Mouse (Mus musculus) cerebellum, adult 11-12 months (tissue): Measurements from ENCODE around the gene Fgfr2.

ENCODE experiments used
- DNase-seq: peaks from one replicate; pipeline ENCODE4 v3.0.0; 2022

The Fgfr2 gene

DNA sequence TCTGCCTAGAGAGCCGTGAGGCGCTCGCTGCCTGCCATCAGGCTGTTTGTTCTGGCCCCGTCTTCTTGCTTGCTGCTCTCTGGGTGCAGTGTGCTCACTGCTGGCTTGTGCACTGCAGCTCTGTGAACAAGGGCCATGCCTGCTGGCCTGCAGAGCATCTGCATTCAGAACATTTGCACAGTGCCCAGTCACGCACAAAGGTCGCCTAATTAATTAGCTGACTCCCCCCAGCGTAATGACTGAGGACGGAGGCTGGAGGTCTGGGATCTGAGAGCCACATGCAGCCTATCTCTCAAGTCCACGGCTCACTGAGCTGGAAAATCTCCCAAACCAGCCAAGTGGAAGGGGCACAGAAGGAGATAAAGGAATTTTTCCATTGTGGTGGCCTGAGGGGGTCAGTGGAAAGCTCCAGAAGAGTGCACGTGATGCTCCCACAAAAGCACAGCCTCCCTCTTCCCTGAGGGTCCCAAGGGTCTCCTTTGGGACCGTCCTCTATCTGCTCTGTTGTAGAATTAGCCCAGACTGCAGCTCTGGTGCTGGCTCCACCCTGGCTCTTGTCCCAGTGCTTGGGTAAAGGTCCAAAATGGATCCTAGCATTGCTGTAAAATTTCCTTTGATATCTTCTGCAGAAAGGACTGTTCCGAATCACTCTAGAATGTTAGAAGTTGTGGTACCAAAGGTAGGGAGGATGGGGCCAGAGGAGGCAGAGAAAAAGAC, 2285.1 kb downstream of the Fgfr2 start:
- peak; percentile 89 for DNase-seq

DNA sequence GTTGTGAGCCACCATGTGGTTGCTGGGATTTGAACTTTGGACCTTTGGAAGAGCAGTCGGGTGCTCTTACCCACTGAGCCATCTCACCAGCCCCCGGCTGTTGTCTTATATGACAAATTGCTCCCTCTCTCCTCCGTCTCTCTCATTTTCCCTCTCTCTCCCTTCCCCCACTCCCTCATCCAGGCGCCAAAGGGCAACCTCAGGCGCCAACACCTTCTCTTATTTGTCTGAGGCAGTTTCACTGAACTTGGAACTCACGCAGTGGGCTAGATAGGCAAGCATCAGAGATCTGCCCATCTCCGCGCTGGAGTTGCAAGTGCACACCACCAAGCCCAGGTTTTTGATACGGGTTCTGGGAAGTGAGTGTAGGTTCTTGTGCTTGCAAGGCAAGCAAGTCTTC, 2287.1 kb downstream of the Fgfr2 start:
- no peak for DNase-seq

DNA sequence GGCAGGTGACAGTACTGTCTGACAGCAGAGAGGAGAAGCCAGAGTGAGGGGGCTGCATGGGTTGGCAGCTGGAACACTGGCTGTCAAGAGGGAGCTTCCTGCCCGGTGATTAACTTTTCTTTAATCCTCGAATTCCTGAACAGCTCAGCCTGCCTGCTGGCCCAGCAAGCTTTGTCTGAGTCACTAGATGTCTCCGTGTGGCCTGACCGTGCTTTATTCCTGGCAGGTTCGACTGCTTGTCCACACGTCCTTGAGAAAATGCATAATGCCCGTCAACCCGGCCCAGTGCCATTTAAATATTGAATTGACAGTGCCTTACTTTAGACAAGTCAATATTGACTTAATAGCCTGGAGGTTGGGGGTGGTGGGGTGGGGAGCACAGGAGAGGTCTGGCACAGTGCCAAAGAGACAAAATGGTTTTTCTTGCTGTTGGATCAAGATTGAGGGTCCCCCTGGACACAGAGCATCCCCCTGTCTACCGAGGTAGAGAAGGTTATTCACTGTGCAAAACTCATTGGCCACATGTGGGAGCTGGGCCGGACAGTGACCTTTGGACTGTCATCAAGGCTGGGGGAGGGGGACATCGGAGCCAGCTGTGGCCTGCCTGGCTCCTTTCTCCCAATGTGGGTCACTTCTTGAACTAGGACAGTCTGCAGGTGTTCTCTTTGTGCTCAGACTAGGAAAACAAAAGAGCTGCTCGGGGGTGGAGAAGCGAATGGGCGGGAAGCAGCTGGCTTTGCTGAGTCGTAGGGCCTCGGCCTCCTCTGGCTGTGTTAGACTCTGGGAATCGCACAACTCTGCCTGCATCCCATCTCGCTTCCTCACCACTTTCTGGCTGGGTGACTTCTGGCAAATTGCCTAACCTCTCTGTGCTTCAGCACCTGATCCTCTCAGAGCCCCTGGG, 2287.9 kb downstream of the Fgfr2 start:
- DNase-seq = peak; percentile 54

DNA sequence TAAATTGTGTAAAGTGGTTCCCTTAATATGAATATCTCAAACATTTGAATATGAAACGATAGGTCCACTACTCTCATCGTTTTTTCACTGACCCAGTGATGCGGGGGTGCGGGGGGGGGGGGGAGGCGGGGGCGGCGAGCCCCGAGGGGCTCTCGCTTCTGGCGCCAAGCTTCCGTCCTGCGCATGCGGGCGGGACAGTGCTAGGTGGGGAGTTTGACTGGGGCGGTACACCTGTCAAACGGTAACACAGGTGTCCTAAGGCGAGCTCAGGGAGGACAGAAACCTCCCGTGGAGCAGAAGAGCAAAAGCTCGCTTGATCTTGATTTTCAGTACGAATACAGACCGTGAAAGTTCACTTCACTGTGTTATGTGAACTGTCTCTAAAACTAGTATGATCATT, 2288.9 kb downstream of the Fgfr2 start:
- DNase-seq = no peak

DNA sequence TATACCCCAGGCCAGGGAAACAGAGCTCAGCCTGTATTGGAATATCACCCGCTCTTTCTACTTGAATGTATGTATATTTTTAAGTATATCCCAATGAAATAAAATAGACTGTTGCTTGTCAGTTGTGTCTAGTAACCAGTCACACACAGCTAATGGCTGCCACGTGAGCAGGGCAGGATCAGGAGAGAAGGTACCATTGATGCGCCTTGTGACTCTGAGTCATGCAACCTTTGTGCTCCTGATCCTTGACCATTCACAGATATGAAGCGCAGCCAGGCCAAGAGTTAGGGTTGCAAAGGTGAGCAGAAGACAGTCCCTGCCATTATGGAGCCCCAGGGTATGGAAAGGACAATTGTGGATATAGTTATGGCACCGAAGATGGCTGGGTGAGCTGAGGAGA, 2291.6 kb downstream of the Fgfr2 start:
- no peak for DNase-seq

DNA sequence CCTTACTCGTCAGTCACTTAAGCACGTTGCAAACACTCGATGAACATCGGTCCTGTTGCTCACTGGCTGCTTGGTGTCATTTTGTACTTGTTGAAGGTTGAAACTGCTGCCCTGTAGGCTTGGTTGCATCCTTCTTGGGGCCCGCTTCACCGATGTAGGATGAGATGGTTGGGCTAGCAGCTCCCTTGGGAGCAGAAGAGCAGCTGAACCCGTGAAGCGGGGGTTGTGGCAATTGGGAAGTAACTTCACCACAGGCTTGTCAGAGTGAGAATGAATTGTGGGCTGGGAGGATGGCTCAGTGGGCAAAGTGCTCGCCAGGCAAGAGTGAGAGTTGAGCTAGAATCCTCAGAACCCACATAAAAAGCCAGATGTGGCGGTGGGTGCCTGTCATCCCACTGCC, 2294.7 kb downstream of the Fgfr2 start:
- DNase-seq = no peak

DNA sequence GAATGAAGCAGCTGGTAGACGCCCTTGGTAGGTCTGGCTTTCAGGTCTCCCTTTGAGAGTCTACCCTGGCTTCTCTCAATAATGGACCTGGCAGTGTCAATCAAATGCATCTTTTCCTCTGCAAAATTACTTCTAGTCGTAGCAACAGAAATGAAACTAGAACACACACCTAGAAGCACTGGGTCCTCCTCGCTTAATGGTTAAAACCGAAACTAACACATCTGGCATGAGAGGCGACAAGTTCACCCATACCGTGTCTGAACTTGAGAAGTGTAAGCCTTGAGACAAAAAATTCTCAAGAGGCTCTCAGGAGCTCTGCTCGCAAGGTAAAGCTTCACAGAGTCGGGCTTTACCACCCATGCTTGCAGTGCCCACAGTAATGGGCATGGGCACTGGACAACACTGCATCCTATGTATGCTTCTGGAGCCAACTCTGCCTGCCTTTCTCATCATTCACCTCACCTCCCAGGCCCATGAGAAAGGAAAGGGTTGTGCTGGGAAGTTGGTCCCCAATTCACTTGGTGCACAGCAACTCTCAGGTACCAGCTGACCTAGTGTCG, 2295.2 kb downstream of the Fgfr2 start:
- no peak for DNase-seq

DNA sequence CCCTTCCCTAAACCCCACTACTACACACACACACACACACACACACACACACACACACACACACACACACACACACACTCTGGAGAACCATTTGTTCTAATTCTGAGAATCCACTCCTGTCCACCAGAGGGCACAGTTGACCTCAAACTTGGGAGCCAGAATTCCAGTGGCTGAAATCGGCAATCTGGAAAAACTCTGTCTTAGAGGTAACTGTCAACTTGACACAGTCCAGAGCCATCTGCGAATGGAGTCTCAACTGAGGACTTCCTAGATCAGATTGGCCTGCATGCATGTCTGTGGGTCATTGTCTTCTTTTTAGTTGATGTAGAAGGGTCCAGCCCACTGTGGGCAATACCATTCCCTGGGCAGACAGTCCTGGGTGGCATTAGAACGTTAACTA, 2295.7 kb downstream of the Fgfr2 start:
- DNase-seq = no peak

DNA sequence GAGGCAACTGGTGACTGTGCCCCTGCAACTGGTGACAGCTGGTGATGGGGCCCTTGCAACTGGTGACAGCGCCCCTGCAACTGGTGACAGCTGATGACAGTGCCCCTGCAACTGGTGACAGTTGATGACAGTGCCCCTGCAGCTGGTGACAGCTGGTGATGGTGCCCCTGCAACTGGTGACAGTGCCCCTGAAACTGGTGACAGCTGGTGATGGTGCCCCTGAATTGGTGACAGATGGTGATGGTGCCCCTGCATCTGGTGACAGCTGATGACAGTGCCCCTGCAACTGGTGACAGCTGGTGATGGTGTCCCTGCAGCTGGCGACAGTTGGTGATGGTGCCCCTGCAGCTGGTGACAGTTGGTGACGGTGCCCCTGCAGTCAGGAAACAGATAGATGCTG, 2296.8 kb downstream of the Fgfr2 start:
- no peak for DNase-seq

DNA sequence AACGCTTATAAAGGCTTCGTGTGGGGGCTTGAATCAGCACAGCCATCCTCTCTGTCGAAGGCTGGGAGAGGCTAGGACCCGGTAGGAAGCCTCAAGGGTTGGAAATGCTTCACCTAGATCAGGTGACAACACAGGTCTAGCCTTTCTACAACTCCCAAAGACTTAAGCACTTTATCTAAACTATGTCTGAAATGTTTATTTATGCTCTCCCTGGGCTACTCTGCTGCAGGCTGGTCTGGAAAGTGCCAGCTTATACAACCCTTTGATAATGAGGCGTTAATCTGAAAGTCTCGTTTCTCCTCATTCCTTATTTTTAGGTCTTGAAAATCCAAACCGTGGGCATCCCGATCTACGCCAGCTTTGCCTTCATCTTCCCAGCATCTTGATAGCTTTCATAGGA, 2299.2 kb downstream of the Fgfr2 start:
- DNase-seq = no peak

DNA sequence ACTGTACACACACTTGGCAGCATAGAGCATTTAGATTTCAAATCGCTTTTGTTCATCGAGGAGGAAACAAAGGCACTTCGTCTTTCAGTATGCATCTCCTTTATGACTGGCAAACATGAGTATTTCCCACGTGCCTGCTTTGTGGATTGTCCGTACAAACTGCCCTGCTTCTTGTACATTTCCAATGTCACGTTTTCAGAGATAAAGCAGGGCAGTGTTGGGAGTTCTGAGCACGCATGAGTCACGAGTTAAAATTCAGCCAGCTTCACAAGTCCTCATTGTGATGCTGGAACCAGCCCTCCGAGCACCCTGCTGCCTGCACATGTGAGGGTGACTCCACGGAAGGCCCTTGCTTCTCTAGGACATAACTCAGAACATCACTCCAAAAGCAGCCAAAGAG, 2303.5 kb downstream of the Fgfr2 start:
- DNase-seq = no peak

DNA sequence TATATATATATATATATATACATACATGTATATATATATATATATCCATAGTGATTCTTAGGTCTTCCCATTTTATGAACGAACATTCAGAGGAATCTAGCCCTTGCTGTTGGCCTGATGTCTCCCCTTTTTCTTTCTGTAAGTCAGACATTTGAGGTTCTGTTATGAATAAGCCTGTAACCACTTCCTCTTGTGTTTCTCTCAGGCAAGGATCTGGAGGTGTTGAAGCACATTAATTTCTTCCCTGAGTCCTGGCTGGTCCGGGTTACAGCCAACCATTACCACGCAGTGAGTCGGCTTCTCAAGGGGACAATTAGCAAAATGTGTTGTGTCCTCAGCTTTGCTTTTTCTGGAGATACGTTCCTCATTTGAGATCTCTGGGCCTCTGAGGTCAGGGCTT, 2304.3 kb downstream of the Fgfr2 start:
- no peak for DNase-seq

DNA sequence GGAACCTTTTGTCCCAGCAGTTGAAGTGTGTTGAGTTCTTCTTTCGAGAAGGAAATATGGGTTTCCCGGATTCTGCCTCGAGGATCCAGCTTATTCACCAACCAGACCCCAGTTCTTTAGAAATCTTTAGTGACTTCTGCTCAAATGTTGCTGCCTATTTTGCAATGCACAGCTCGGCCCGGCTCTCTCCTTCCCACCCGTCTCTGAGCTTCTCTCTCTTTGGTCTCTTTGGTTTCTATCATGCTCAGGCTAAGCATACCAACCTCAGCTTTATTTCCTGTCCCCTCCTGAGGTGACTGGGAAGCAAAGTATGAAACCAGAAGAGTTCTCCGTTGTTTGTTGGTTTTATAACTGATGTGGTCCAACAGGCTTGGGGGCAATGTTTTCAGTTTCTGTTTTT, 2306.9 kb downstream of the Fgfr2 start:
- no peak for DNase-seq

DNA sequence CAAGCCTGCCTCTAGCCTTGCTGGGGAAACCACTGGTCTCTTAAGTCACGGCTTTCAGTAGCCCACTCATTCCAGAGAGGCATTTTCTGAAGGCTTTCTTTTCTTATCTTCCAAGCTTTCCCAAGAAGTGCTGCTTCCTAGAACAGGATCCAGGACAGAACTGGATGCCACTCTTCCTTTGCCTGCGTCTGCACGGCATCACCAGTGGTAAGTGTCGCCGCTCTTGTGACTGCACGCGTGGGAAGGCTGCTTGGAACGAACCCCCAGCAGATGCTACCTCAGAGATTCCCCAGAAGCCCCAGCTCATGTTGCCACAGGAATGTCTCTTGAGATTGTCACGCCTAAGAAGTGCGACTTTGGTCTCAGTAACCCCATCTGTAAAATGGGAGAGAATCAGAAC, 2307.5 kb downstream of the Fgfr2 start:
- DNase-seq = no peak

DNA sequence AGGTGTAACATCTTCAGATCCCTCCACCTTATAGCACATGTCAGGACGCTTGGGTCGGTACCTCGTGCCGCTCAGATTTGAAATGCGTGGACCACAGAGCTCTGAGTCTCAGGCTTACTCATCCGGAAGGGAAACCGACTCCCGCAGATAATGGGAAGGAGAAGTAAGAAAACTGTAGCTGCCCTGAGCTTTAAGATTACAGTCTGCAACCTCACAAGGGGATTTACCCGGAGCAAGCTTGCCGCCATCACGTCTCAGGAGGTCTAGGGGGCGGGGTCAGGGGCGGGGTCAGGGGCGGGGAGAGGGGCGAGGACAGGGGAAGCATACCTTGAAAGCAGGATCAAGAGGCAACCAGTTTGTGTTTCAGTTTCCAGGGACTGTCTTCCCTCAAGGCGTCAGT, 2310.7 kb downstream of the Fgfr2 start:
- DNase-seq = no peak

DNA sequence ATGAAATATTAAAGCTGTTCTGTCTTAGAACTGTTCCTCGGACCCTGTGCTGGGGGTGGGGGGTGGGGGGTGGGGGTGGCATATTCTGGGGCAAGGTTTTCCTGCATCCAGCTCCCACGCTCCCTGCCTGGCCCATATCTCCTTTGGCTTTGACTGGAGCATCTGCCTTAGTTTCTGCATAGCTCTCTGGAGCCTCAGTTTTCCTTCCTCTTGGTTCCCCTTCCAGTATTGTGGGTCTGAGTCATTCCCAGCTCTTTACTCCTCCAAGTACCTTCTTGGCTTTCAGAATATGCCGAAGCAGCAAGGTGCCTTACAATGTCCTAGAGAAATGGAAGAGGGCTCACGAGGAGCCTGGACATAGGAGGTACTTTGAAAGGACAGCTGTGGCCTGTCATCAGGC, 2312.9 kb downstream of the Fgfr2 start:
- DNase-seq = no peak

DNA sequence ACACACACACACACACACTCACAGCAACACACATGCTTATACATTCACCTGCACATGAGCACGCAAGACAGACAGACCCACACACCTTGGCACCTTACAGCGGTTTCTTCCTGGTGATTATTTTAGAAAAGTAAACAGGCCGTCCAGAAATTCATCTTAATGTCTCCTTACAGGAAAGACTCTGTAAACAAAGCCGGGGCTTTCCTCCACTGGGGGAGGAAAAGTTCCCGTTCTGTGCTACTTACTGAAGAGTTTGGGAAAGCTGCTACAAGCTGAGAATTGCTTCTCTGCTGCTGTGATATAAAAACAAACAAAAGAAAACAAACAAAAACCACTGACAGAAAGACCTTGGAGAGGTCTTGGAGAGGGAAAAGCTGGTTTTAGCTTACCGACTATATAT, 2314.5 kb downstream of the Fgfr2 start:
- no peak for DNase-seq

DNA sequence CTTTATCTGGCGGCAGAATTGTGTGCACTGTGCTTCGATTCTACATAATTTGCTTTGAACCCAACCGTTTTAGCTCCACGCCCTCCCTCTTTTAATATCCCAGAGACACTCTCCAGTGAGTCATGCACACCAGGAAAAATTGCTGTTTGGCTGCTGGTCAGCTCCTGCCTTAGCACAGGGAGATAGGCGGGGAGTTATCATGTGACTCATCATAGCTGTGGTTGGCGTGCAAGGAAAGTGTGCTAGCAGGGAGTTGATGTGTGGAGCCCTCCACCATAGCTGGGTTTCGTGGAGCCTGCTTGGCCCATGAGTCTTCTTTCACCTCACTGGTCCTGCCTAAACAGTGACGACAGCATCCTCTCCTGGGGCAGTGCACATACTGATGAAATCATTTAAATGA, 2315.4 kb downstream of the Fgfr2 start:
- no peak for DNase-seq

DNA sequence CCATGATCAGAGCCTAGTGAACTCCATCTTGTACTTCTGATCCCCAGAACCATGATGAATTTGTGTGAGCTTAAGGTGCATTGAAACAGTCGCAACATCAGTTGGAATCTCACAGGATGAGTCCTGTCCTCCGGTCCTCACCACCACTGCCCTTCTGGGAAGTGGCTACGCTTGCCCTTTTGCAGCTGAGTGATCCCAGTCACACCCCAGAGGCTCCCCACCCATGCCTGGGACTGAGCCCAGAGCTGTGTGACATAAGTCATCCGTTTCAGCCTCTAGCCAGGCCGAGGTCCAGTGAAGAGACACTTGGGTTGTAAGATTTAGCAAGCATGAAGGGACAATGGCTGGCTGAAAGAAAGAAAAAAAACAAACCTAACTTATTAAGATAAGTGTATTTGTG, 2318.2 kb downstream of the Fgfr2 start:
- no peak for DNase-seq

DNA sequence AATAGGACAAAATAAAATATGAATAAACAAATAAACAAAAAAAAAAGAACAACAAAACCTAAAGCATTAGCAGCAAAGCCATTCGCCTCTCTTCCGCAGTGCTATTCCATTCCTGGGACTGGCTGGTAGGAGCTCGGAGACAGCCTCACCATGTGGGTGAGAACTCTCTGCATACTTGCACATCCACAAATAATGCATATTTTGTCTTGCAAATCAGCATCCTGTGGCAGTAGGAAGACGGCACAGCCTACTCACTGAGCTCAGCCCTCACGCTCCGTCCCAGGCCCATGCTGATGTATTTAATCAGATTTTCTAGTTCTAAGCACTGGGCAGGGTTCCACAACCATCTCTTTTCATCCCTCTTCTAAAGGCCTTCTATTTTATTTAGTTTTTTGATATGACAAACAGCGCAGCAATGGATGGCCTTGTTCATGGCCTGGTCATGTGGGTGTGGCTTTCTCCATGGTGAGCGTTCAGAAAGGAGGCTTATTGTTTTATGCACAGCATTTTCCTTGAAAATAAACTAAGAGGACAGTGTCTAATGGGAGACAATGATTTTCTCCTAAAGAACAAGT, 2319.8 kb downstream of the Fgfr2 start:
- DNase-seq = no peak

DNA sequence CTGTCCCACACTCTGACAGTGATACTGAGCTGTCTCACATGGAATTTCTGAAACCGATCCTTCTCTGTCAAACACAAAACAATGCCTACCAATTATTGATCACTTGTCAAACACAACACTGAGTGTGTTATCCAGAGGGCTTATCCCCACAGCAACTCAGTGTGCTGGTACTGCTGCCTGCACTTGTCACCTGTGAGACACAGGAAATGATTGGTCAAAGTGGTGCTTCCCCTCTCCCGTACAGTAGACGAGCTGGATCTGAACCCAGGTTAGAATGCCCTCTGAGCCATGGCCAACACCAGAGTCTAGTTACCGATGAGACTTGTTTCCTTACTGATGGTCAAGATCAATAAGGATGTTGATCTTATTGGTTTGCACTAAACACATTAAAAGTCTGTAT, 2321.3 kb downstream of the Fgfr2 start:
- no peak for DNase-seq

DNA sequence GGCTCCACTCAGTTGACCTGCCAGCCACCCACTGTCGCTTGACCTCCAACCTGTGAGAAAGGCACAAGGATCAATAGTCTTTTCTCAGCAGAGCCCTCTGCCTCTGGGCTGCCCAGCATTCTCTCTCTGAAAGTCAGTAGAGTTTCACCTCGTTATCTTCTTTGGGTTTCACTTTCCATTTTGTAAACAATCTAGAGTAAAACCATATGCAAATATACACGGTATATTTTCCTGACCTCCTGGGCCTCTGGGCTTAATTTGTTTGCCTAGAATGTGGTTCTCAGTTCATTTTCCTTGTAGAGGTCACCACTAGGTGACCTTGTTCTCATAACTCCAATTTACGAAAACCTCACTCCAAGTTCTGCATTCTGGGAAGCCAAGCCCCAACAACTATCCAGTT, 2322.5 kb downstream of the Fgfr2 start:
- DNase-seq = no peak

DNA sequence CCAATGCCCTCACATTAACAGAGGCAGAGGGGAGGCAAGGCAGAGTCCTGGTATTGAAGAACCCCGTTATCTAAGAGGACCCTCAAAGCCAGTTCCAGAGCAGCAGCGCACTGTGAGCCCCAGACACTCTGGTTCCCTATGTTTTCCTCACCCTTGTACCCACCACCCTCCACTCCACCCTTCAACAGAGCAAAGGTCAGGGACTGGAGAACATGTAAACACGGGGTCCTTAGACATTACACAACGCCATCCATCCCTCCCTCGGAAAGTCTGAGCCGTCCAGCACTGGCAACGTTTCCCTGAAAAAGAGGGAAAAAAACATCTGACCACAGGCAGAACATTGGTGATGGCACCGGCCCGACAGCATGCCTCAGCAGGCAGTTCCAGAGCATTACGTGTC, 2323.7 kb downstream of the Fgfr2 start:
- no peak for DNase-seq

DNA sequence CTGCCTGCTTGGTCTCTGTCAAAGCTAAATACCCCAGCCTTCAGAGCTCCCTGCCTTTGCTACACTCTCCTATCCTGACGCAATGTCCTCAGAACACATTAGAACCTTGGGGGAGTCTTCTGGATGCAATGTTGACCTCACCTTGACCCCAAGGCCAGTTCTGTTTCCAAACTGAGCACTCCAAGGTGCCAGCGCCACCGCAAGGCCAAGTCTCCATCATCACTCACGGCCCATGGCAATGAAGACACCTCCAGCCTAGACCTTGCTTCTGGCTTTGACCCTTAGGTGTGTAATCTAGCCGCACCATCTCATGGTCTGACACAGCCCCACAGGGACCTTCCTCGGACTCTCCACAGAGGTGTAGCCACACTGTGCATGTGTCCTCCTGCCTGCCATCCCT, 2325.6 kb downstream of the Fgfr2 start:
- no peak for DNase-seq
